Mouse (Mus musculus) liver (tissue): ENCODE data around the gene Pak2.
"Not testable (repeated sequence)": the region's sequence is repeated elsewhere in the genome, so short reads cannot be mapped to it uniquely, and the experiment has no call there.

ENCODE experiments used
- DNase-seq: peaks from one replicate; pipeline ENCODE4 v3.0.0-alpha.2; 2020; ENCODE audit warnings: mixed read lengths

The Pak2 gene

DNA sequence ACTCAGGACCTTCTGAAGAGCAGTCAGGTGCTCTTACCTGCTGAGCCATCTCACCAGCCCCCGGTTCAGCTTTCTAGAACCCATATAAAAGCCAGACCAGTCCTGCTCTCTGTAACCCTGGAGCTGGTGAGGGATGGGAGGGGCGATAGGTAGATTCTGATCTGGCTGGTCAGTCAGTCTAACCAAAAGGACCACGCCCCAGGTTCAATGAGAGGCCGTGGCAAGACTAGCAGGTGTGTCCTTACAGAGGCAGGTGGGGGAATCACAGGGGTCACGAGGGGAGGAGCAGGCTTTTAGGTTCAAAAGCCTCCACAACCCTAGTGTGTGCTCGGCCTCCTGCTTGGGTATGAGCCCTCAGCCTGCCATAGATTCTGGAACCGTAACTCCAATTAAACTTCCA is 12.3 kb upstream of the Pak2 start:
- no peak for DNase-seq

DNA sequence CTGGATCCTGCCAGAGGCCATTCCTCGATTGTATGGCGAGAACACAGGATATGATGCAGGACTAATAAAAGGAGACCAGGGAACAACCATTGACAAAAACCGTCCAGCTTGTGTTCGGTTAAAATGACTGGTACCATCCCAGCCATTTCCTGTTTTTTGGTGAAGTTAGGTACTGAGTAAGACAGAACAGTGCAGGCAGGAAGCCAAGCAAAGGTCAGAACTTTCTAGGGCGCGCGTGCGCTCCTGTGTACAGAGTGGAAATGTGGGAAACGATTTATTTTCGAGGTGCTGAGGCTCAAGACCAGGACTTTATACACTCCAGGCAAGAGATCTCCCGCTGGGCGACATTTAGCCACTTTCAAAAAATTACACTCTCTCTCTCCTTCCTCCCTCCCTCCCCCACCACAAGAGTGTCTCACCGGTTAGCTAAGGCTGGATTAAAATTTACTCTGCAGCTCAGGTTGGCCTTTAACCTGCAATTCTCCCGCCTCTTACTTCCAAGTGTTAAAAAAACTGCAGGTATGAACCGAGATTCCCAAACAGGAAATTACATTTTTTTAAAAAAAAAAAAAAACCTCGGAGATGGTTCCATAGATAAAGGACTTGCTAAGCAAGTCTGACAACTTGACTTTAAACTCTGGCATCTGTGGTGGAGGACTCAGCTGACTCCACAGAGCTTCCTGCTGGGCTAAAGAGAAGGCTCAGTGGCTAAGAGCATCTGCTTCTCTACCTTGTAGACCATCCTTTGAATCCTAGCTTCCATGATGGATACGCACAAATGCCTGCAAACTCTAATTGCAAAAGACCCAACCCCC is 8.7 kb upstream of the Pak2 start:
- DNase-seq: no peak

DNA sequence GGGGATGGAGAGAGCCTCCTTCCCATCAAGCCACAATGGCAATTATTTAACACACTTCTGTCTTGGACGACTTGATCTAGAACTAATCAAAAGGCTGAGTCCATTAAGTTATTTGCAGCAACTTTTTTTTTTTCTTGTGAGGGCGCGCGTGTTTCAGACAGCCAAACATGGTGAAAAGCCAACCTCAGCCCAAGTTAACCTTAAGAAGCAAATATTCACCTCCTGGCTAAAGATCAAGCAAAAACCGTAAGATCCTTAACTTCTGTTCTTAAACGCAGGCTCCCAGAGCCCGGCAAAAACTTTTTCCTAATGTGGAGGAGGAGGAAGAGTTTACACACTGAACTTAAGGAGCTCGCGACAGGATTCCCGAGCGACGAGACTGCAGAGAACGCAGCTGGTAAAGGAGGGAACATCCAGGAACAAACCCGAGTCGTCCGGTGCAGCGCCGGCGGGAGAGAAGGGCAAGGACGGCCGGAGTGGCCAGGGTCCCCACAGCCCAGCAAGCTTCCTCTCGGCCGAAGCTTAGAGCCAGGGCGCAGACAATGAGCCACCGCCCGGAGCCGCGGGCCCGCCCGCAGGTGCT is 643 bp downstream of the Pak2 start:
- DNase-seq: no peak

DNA sequence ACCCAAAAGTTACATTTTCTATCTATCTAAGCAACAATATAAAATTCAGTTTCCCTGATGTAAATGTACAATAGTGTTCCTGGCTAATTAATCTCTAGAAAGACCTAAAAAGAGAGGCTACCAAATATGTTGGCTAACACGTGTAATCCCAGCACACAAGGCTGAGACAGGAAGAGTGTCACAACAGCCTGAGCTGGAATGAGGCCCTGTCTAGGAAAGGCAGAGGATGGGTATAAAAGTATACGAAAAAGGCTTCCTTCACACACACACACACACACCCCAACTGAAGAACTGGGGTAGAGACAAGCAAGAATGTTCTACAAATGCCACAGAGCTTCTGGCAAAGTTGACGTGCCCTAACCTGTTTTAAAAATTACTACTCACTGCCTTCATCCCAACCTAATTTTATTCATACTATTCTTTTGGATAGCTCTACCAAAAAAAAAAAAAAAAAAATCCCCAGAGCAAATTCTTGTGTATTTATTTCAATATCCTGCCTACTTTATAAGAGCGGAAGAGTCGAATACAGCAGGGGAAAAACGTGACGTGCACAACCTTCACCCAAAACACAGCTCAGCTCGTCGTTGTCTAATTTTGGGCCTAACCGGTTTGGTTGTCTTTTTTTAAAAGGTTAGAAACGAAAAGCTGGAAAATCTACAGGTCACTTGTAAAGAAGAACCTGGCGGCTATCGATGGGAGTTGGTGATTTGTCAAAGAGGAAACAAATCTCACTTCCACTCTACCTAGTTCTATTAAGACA is 1.3 kb downstream of the Pak2 start:
- no peak for DNase-seq

DNA sequence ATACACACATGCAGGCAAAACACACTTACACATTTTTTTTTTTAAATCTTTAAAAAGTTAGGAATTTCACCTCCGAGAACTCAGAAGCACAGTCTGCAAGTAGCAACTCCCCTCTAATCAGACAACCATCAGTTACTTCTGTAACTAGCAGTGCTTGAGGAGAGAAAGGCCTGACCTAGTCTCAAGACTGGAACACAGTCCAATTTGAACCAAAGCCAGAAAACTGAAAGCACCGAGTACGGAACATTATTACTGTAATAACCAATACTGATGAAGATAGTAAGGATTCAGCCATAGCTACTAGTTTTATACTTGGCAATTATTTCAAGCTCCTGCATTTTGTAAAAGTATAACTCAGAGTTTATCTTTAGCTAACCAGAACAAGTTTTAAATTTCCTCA is 2.7 kb downstream of the Pak2 start:
- no peak for DNase-seq

DNA sequence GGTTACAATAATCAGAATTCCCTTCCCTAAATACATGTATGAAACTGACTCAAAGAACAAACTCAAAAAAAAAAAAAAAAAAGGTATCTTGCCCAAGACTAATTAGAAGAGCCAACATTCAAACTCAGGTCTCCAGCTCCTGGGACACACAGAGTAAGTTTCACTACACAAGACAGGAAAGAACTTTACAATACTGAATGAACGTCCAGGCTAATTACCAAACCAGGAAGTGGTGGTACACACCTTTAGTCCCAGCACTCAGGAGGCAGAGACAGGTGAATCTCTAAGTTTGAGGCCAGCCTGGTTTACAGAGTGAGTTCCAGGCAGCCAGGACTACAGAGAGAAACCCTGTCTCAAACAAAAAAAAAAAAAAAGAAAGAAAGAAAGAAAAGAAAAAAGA is 3.4 kb downstream of the Pak2 start:
- DNase-seq: no peak

DNA sequence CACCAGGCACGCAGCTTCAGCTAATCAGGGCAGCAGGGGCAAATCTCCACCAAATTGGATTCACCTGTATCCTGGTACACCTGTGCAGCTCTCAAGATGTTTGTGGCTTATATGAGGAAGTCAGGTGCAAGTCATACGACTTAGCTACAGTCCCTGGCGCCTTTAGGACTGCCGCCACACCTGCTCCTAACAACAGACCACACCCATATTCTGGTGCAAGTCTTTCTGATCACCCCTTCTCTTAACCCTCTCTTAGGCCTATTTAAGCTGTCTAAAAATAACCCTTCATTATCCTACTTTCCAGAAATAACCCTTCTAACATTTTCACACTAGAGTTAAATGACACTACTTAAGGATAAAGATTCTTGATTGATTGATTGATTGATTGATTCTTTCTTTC is 9.1 kb downstream of the Pak2 start:
- not testable (repeated sequence) for DNase-seq

DNA sequence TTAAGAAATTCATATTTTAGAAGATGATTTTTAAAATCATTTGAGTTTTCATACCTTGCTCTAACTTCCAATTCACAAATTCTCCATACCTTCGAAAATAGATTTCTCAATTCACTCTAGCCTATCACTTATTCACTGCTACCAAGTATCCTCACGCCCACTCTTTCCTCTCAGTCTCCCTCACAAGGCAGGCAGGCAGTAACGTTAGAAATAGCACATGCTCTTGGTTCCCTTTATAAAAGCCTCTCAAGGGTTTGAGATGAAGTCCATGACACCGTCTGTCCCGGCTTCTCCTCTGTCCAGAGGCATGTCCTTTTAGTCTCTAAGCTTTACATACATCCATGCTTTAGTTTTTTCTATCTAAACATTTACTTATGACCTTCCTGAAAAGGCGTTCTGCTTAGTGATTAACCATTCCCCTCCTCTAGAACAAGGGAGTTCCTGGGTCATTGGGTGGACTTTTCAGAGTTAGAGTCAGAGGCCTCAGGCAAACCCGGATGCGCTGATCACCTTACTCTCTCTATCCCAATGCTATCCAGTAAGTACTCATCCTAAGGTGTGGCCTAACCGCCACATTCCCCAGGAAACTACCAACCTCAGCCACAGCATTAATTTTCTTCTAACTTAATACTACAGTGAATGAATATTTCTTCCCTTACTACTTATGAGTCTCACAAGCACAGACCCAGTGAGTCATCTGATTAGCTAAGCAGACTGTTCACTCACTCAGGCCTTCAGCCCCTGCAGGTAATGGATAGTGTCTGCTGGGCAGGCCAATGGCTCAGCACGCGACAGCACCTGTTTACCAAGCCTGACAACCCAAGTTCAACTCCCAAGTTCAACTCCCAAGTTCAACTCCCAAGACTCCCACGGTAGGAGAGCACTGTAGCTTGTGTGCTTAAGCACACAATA is 10.5 kb downstream of the Pak2 start:
- DNase-seq: no peak

DNA sequence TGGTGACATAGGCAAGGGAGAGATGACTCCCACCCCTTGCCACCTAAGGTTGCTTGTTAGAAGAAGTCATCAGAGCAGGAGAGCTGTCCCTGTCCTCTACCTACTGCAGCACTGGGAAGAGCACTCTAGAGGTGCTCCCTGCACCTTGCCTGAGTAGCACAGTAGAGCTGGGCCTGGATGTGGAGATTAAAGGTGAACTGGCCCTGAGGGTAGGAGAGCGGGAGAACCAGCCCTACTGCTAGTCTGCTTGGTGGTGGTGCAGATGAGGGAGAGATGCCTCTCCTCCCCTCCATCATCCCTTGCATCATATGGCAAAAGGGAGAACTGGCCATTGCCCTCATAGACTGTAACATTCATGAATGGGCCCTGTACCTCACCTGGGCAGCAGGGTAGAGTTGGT is 12.2 kb downstream of the Pak2 start:
- no peak for DNase-seq

DNA sequence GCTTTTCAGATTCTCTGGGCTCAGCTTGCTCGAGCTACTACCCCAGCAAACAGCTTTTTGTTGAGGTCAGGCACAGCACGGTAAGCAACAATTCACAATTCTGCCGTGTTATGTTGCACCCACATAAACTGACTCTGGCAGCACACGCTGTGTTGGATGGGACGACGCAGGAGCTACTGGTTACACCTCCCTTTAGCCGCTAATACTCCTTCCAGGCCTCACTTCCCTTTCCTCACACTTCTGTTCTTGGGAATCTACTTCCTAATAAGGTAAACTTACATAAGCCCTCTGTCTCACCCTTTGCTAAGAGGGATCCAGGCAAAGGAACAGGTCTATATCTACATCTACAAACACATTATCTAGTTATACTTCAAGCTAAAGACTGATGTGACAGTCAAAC is 15.2 kb downstream of the Pak2 start:
- DNase-seq: no peak

DNA sequence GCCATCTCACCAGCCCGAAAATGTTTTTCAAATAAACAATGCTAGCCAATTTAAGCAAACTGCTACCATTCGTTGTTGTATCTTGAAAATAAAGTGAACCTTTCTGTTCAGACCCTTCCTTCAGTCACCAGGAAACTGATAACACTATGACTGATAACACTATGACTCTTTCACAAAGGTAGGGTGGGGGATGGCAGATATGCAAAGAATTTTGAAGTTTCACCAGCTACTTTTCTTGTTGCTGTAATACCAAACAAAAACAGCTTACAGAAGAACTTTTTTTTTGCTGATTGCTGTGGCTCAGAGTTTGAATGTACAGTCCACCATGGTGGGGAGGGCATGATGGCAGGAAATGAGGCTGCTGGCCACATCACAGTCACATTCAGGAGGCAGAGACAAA is 16.9 kb downstream of the Pak2 start:
- no peak for DNase-seq

DNA sequence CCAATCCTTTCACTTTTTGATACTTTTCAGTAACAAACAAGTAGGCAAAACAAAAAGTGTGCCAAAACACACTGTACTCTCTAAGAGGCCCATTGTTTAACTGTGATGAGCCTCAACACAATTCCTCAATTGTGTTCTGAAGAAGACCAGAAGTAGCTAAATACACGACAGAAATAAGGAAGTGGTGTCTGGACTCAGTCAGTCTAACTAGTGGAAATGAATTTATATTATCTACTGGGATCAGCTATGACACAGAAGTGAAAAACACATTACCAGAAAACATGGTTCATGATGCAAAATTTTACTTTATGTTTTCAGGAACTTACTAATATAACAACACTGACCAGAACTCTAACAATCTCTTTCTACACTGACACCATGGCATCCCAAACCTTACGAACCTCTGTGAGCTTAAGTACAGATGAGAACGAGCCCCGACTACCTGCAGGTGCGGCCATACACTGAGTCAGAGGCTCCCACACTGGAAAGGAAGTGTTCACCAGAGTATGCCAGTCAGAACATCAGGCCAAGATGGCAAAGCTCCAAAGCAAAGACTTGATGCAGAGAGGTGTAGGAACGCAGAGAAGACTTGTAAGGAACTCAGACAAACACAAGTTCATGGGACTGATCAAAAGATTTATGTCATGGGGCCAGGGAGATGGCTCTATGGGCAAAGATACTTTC is 19.2 kb downstream of the Pak2 start:
- no peak for DNase-seq

DNA sequence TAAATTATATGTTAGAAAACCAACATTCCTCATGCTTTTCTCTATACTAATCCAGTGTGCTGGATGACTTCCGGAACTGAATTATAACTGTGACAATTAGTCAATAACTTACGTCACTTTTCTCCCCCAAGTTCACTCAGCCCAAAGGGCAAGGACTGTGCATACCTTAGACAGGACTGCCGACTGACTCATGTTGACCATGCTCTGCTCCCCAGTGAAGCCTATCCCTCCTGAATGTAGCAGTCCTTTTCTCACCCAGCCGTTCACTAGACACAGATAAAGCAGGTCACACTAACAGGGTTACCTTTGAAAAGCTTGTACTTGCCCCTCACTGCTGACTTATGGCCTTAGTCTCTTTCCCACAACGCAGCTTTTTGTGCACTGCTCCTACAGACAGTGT is 20.3 kb downstream of the Pak2 start:
- DNase-seq: no peak

DNA sequence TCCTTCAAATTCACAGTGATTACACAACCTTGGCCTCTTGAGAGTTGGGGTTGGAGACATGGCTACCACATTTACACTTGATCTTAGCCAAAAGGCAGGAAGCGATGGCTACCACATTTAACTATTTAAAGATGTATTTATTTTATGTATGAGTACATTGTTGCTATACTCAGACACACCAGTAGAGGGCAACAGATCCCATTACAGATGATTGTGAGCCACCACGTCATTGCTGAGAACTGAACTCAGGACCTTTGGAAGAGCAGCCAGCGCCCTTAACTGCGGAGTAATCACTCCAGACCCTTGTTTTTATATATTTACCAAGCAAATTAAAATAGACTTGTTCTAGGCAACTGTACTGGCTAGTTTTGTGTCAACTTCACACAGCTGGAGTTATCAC is 36.8 kb downstream of the Pak2 start:
- no peak for DNase-seq

DNA sequence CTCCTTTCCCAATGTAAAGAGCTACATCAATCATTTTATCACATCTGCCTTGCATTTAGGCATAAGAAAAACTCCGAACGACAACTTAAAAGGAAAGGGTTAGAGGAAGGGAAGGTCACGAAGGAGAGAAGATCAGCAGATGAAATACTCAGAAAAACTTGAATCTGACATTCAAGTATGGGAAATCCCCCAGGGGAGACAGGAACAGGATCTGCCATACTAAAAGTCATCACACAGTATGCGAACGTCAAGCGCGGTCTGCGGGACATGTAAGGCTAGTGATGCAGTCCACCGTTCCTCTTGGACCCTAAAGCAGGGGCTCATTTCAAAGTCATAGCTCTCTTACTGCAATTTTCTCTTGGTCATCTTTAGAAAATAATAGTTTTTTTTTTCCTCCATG is 59.5 kb downstream of the Pak2 start:
- DNase-seq: no peak

DNA sequence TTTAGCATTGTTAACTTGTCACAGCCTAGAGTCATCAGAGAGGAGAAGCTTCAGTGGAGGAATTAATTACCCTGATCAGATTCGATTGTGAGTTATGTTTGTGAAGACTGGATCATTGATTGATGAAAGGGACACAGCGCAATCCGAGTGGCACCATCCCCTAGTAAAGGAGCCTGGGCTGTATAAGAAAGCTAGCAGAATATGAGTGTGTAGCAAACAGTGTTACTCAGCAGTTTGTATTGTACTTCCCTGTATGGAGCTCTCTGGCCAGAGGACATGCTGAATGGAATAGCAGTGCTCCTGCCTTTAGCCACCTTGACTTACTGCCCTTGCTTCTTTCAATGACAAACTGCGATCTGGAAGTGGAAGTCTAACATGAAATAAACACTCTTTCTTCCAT is 68.8 kb downstream of the Pak2 start:
- DNase-seq: no peak

DNA sequence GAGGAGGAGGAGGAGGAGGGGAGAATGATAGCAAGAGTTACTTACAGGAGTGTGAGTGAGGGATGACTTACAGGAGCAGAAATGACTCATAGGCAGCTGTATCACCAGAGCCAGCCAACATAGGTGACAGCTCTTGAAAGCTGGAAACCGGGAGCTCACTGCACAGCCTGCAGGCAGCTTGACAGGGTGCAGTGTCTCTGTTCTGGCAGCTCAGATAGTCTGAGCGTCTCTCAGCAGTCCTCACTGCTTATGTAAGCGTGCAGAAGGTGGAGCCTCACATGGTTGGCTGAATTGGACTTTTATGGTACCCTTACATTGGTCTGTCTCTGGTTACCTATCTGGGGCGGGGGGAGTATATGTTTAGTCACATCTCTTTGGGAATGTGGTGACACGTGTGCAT is 69.2 kb downstream of the Pak2 start:
- peak; percentile 27 for DNase-seq

DNA sequence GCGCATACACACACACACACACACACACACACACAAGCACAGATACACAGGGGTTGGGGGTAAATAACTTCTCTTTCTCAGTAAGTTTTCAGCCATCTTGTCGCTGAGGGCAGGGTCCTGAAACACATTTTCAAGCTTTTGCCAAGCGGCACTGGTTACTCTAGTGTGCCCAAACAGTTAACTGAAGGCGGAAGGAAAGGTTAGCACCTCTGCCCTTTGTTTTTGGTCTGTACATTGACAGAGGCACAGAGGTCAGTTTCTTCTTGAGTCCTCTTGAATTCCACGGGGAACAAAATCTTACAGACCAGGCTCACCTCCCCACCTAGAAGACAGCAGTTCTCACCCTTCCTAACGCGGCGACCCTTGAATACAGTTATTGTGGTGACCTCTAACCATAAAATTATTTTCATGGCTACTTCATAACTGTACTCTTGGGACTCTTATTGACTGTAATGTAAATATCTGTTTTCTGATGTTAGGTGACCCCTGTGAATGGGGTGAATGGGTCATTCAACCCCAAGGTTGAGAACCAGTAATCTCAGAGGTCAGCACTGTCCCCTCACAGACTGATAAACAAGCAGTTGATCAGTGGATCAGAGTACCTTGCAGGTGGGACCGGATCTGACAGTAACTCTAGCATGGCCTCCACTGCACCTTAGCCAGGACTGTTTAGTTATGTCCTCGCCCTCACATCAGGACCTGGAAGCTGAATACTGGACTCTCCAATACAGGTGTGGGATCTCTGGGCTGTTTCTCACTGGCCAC is 70.4 kb downstream of the Pak2 start:
- no peak for DNase-seq

DNA sequence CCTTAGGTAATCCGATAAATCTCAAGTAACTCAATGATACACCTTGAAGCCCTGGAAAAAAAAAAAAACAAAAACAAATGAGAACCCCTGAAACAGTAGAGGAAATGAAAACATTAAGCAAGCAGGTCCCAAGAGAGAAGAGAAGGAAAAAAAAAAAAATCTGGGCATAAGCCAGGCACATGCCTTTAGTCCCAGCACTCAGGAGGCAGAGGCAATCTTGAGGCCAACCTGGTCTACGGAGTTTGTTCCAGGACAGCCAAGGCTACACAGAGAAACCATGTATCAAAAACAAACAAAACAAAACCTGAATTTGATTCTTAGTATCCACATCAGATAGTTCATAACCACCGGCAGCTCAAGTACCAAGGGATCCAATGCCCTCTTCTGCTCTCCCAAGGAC is 74.4 kb downstream of the Pak2 start:
- no peak for DNase-seq

DNA sequence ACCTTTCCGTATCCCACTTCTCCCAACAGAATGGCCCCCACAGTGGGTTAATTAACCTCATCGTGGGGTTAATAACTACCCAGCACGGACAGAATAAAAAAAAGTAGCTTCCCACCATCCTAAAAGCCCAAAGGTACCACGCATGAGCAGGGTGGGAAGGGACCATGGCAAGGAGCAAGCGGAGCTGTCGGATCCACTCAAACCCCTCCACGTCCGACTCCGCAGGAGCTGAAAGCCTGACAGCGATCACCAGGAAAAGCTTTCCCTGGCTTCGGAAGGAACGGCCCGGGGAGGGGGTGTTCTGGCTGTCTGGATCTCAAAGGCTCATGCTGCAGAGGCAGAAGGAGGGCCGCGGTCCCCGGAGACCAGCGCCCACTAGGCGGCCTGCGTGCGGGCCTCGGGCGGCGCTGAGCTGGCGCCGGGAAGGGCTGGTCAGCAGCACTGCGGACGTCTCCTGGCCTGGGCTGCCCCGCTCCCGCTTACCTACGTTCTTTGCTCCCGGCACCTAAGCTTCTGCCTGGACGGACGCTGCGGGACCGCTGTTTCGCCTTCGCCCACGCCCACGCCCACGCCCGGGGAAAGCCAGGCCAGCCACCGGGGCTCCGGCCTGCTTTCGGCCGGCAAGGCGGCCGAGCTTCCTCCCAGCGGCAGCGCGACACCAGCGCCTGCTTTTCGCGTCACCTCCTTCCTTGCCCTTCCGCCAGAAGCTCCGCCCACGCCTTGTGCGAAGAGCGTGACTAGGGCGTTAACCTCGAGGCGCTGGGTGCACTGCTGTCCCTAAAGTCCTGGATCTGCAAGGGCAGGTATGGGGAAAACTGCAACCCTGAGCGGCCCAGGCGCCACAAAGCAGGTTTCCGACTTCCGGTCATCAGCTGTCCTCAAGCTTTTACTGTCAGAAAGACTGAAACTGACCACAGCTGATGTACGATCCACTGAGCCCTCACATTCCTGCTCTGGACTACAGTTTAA is 76.3 kb downstream of the Pak2 start, which contains the start of gene Senp5:
Senp5 (minus strand) TSS at position 779 of the 969 bp plus-strand sequence.
- peak; percentile 94 for DNase-seq
